ENCODE assay signal across 15 mouse cellular contexts in genomic region chr6:71090475-71090874, GRCm38 (mm10). TPM values are rescaled to one million over a fixed set of nuclear protein-coding genes. Genes with fewer than 3 reads are reported as not detected.
DNase-seq lines count a peak whose midpoint lies in the region.
"Had no signal": no experiment of that assay in that cellular context is flagged by ENCODE, and none has a peak within 500 bp of the region (broad histone marks: within the 10 kb centered on the region; RNA-seq: fewer than 3 reads in every experiment).

No protein-coding gene starts in this region.

- DNase-seq in heart, adult 11 months, result peak; percentile 34
- no peak for DNase-seq in heart, adult 8-10 months (ENCODE audit: low spot score)
- DNase-seq in testis, postnatal 10 days (ENCODE audit: low spot score), result peak; percentile 21
- no peak for DNase-seq in testis, postnatal 14 days (ENCODE audit: low spot score)
- no peak for DNase-seq in left cerebral cortex, postnatal 36 days (ENCODE audit: low spot score in 2 of 2)
- DNase-seq: adrenal gland, adult 8-10 months; adrenal gland, postnatal 14 days; cerebellum, adult 11 months; cerebellum, adult 18-20 months; cerebellum, adult 8-10 months; cerebellum, adult 9-11 months; cerebellum, postnatal 14 days; cerebellum, postnatal 36 days; embryo, embryonic 11 days had no signal

- intact Hi-C loops in left cerebral cortex, postnatal 36 days (cut with DNase I), result no loop called here

RNA-seq across cellular contexts. Expression of gene Thnsl2, which starts 53.8 kb away (rescaled TPM):
- 1 to 10 TPM; 4.3 to 6.7 (median 5.2) TPM for total RNA-seq in heart, adult 8-10 months (2022)
- 1 to 10 TPM; 4.1 to 4.3 TPM for total RNA-seq in left cerebral cortex, postnatal 36 days (2021)
- total RNA-seq: G1E had no signal

Comparison
In these comparisons a context has a peak if more than half of its experiments do, and no peak if none do; other contexts are left out.
1. DNase-seq: peak in heart, adult 11 months (single experiment) and testis, postnatal 10 days (single experiment); none in heart, adult 8-10 months (single experiment), testis, postnatal 14 days (single experiment) and left cerebral cortex, postnatal 36 days (0 of 2).